Mouse (Mus musculus): ENCODE results near the gene Avil. TPM values are rescaled to one million over a fixed set of nuclear protein-coding genes. Genes with fewer than 3 reads are reported as not detected.

Gene Avil
- total and polyA plus RNA-seq, 2 experiments, result 0.06 to 0.09 TPM

- H3K4me3 ChIP-seq (ENCODE audit: insufficient read depth, low read depth, low read length), result peak overlapping the region; percentile 60
- peak overlapping the region; percentile 92 for H3K27ac ChIP-seq (replicated peaks; ENCODE audit: insufficient read depth, low read depth, low read length)
- peak; percentile 21 for DNase-seq (ENCODE audit: extremely low read depth, low read depth, low spot score)
- H3K4me1 ChIP-seq (ENCODE audit: control insufficient read depth, insufficient read depth, low read length), result peaks cover 22% of the 10 kb centered on the region
- peak overlapping the region; percentile 84 for H3K9ac ChIP-seq (ENCODE audit: low read depth, low read length)
- TF ChIP-seq POLR2A (IDR thresholded peaks at IDR 0.05; ENCODE audit: extremely low read depth, insufficient read depth, low read length) (no peak), CTCF (IDR thresholded peaks at IDR 0.05; ENCODE audit: low read depth, low read length) (no peak)
- H3K27me3 ChIP-seq (ENCODE audit: control insufficient read depth, insufficient read depth, low read length), result no peaks in the 10 kb centered on the region
- 46% methylated on average over 9 of the region's 9 CpGs for WGBS
- peaks cover 8% of the 10 kb centered on the region; the same call in 1 of the 2 replicates for H3K79me2 ChIP-seq (ENCODE audit: control insufficient read depth, insufficient read depth, low read length)
- H3K36me3 ChIP-seq (ENCODE audit: control insufficient read depth, insufficient read depth, low read length), result peaks cover 22% of the 10 kb centered on the region
These were observed 68.0 kb downstream of the Avil start for GRCm38 (mm10) chr10:127068360-127069038.

- peaks cover 22% of the 10 kb centered on the region for H3K36me3 ChIP-seq (ENCODE audit: control insufficient read depth, insufficient read depth, low read length)
- H3K27me3 ChIP-seq (ENCODE audit: control insufficient read depth, insufficient read depth, low read length), result no peaks in the 10 kb centered on the region
- TF ChIP-seq POLR2A (IDR thresholded peaks at IDR 0.05; ENCODE audit: extremely low read depth, insufficient read depth, low read length), result no peak
- TF ChIP-seq CTCF (IDR thresholded peaks at IDR 0.05; ENCODE audit: low read depth, low read length), result no peak
- WGBS, result 2% methylated on average over 30 of the region's 30 CpGs
- peak overlapping the region; percentile 60 for H3K4me3 ChIP-seq (ENCODE audit: insufficient read depth, low read depth, low read length)
- peak overlapping the region; percentile 84 for H3K9ac ChIP-seq (ENCODE audit: low read depth, low read length)
- H3K27ac ChIP-seq (replicated peaks; ENCODE audit: insufficient read depth, low read depth, low read length), result peak overlapping the region; percentile 92
- peak; percentile 52 for DNase-seq (ENCODE audit: extremely low read depth, low read depth, low spot score)
- peaks cover 17% of the 10 kb centered on the region for H3K4me1 ChIP-seq (ENCODE audit: control insufficient read depth, insufficient read depth, low read length)
- H3K79me2 ChIP-seq (ENCODE audit: control insufficient read depth, insufficient read depth, low read length), result peaks cover 3% of the 10 kb centered on the region; the same call in 1 of the 2 replicates
These were observed 69.0 kb downstream of the Avil start for GRCm38 (mm10) chr10:127069281-127070189.

Other genes with a start within 250 kb of the Avil start
- 5.9 and 8.3 TPM in 2 replicates for gene Atp23, start 99.4 kb upstream of the Avil start, total RNA-seq (2014; rRNA removed)
- 5.5 and 6.4 TPM in 2 replicates for gene Atp23, start 99.4 kb upstream of the Avil start, polyA plus RNA-seq (2012; rRNA removed)
- gene Ctdsp2, start 22.0 kb upstream of the Avil start, total RNA-seq (2014; rRNA removed), result 18.4 and 25.7 TPM in 2 replicates
- gene Ctdsp2, start 22.0 kb upstream of the Avil start, polyA plus RNA-seq (2012; rRNA removed), result 23.1 and 29.3 TPM in 2 replicates
- 21.6 and 26.3 TPM in 2 replicates for gene Tsfm, start 30.1 kb downstream of the Avil start, total RNA-seq (2014; rRNA removed)
- gene Tsfm, start 30.1 kb downstream of the Avil start, polyA plus RNA-seq (2012; rRNA removed), result 17.4 and 18.2 TPM in 2 replicates
- 5.2 and 6.1 TPM in 2 replicates for gene Mettl1, start 40.7 kb downstream of the Avil start, total RNA-seq (2014; rRNA removed)
- 9.1 and 17.9 TPM in 2 replicates for gene Mettl1, start 40.7 kb downstream of the Avil start, polyA plus RNA-seq (2012; rRNA removed)
- gene Eef1akmt3, start 40.8 kb downstream of the Avil start, total RNA-seq (2014; rRNA removed), result not detected in 2 replicates
- gene Eef1akmt3, start 40.8 kb downstream of the Avil start, polyA plus RNA-seq (2012; rRNA removed), result 0.09 TPM in 1 of 2 replicates, not detected in the other
- gene Cyp27b1, start 47.5 kb downstream of the Avil start, total RNA-seq (2014; rRNA removed), result not detected in 2 replicates
- gene Cyp27b1, start 47.5 kb downstream of the Avil start, polyA plus RNA-seq (2012; rRNA removed), result 0.05 TPM in 2 replicates
- gene March9, start 59.5 kb downstream of the Avil start, total RNA-seq (2014; rRNA removed), result 0.09 and 0.34 TPM in 2 replicates
- gene March9, start 59.5 kb downstream of the Avil start, polyA plus RNA-seq (2012; rRNA removed), result 0.44 and 0.52 TPM in 2 replicates
- gene Cdk4, start 62.8 kb downstream of the Avil start, total RNA-seq (2014; rRNA removed), result 37.9 and 41.3 TPM in 2 replicates
- 54.3 and 58.7 TPM in 2 replicates for gene Cdk4, start 62.8 kb downstream of the Avil start, polyA plus RNA-seq (2012; rRNA removed)
- gene Tspan31, start 69.6 kb downstream of the Avil start, total RNA-seq (2014; rRNA removed), result 269 and 278 TPM in 2 replicates
- gene Tspan31, start 69.6 kb downstream of the Avil start, polyA plus RNA-seq (2012; rRNA removed), result 268 and 298 TPM in 2 replicates
- 0.28 and 0.81 TPM in 2 replicates for gene Agap2, start 74.6 kb downstream of the Avil start, total RNA-seq (2014; rRNA removed)
- gene Agap2, start 74.6 kb downstream of the Avil start, polyA plus RNA-seq (2012; rRNA removed), result 0.44 and 0.55 TPM in 2 replicates
- 130 TPM in 2 replicates for gene Os9, start 120.4 kb downstream of the Avil start, total RNA-seq (2014; rRNA removed)
- 128 and 130 TPM in 2 replicates for gene Os9, start 120.4 kb downstream of the Avil start, polyA plus RNA-seq (2012; rRNA removed)
- 21.9 and 36.3 TPM in 2 replicates for gene B4galnt1, start 164.5 kb downstream of the Avil start, total RNA-seq (2014; rRNA removed)
- gene B4galnt1, start 164.5 kb downstream of the Avil start, polyA plus RNA-seq (2012; rRNA removed), result 85.0 and 89.8 TPM in 2 replicates
- gene Slc26a10, start 179.9 kb downstream of the Avil start, total RNA-seq (2014; rRNA removed), result 1.3 and 3.1 TPM in 2 replicates
- 4.1 and 5.8 TPM in 2 replicates for gene Slc26a10, start 179.9 kb downstream of the Avil start, polyA plus RNA-seq (2012; rRNA removed)
- 0.83 and 0.87 TPM in 2 replicates for gene Arhgef25, start 189.4 kb downstream of the Avil start, total RNA-seq (2014; rRNA removed)
- gene Arhgef25, start 189.4 kb downstream of the Avil start, polyA plus RNA-seq (2012; rRNA removed), result 0.91 and 1.4 TPM in 2 replicates
- 1.5 and 1.8 TPM in 2 replicates for gene Dtx3, start 195.0 kb downstream of the Avil start, total RNA-seq (2014; rRNA removed)
- gene Dtx3, start 195.0 kb downstream of the Avil start, polyA plus RNA-seq (2012; rRNA removed), result 5.2 and 10.0 TPM in 2 replicates
- gene Pip4k2c, start 210.9 kb downstream of the Avil start, total RNA-seq (2014; rRNA removed), result 8.9 and 10.7 TPM in 2 replicates
- gene Pip4k2c, start 210.9 kb downstream of the Avil start, polyA plus RNA-seq (2012; rRNA removed), result 13.0 and 13.9 TPM in 2 replicates

Data from liver, adult 2 months (tissue).